Mouse (Mus musculus) kidney, adult 2 months (tissue): ENCODE data around the gene Mrc1.

Source experiments
- CTCF ChIP-seq: fragments of 200-500 bp; conservative IDR thresholded peaks from 2 replicates; pipeline ENCODE4 v1.5.1; 2011; ENCODE audit warnings: low read depth, mild to moderate bottlenecking, control low read depth, low read length, moderate library complexity, mixed read lengths; ENCODE audit not compliant: insufficient read depth, insufficient read length
- POLR2A ChIP-seq: fragments of 200-500 bp; IDR thresholded peaks from one replicate; pipeline ENCODE4 v1.6.1; 2011; ENCODE audit warnings: low read depth, low read length, control low read depth

- TF ChIP-seq CTCF (no peak), POLR2A (no peak)
Measured at GRCm38 (mm10) chr2:14216653-14217052, 12.5 kb upstream of the Mrc1 start.
